Mouse (Mus musculus): Measurements from ENCODE around the gene Dkkl1. TPM values are rescaled to one million over a fixed set of nuclear protein-coding genes. Genes with fewer than 3 reads are reported as not detected.
A peak's percentile ranks its signal among the peaks of the same experiment; 100 is the strongest.

Dkkl1 gene
- polyA plus RNA-seq, 1 experiment from 2014 or later: 0.80 TPM

DNA sequence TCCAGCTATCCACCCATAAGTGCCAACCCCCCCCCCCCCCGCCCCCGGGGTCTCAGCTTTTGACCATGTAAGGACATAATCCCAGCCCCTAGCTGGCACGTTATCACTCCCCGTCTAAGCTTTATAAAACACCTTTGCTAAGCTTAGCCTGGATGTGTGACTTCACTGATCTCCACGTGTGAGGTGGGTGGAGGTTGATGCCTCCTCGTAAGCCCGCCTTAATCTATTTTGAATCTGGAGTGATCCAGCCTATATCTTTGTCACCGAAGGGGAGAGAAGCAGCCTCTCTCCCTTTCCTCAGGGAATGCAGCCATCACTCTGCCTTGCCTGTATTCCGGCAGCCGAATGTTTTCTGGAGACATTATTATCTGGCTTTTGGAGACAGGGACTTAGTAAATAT, 9.3 kb downstream of the Dkkl1 start:
- H3K4me3 ChIP-seq (ENCODE audit: low read depth, low read length): no peak overlapping the region
- no peak overlapping the region for H3K4me2 ChIP-seq (ENCODE audit: low read length)
- WGBS: 37% methylated on average over 10 of the region's 10 CpGs
- DNase-seq (ENCODE audit: low spot score) (no peak), ATAC-seq (replicated peaks; ENCODE audit: low FRiP score, low TSS enrichment, low read depth) (no peak)
- H3K9me3 ChIP-seq (ENCODE audit: control insufficient read depth, low read length): no peaks in the 10 kb centered on the region
- H3K36me3 ChIP-seq (ENCODE audit: control insufficient read depth, insufficient read depth, low read length): no peaks in the 10 kb centered on the region
- no peaks in the 10 kb centered on the region for H3K4me1 ChIP-seq (replicated peaks; ENCODE audit: control insufficient read depth, insufficient read depth, low read length)
- H3K27ac ChIP-seq (ENCODE audit: low read depth): peak overlapping the region; percentile 47; the same call in 1 of the 2 replicates
- no peaks in the 10 kb centered on the region; the same call in 1 of the 2 replicates for H3K27me3 ChIP-seq (replicated peaks; ENCODE audit: control insufficient read depth, insufficient read depth, low read length)
- no peak overlapping the region for H3K9ac ChIP-seq (ENCODE audit: low read length)

DNA sequence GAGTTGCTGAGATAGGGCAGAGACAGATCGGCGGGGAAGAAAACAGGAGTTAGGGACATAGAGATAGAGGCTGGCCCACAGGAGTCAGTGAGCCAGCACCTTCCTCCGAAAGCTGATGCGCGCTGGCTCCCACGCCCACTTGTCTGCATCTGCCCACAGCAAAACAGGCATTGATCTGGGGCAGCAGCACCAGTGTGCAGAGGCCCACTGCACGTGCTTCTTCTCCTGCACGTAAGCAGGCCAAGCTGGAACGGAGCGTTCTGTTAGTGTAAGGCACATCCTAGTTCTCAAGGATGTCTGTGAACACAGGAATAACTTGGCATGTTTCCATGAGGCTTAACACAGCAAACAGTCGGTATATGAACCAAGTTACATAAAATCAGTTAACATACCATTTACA, 13.0 kb downstream of the Dkkl1 start:
- Histone ChIP-seq H3K27me3 (replicated peaks; ENCODE audit: control insufficient read depth, insufficient read depth, low read length) (no peaks in the 10 kb centered on the region; the same call in 1 of the 2 replicates), H3K27ac (ENCODE audit: low read depth) (no peak overlapping the region), H3K4me2 (ENCODE audit: low read length) (no peak overlapping the region), H3K4me3 (ENCODE audit: low read depth, low read length) (no peak overlapping the region), H3K9me3 (ENCODE audit: control insufficient read depth, low read length) (no peaks in the 10 kb centered on the region), H3K36me3 (ENCODE audit: control insufficient read depth, insufficient read depth, low read length) (no peaks in the 10 kb centered on the region), H3K9ac (ENCODE audit: low read length) (no peak overlapping the region), H3K4me1 (replicated peaks; ENCODE audit: control insufficient read depth, insufficient read depth, low read length) (no peaks in the 10 kb centered on the region)
- DNase-seq (ENCODE audit: low spot score) (no peak), ATAC-seq (replicated peaks; ENCODE audit: low FRiP score, low TSS enrichment, low read depth) (no peak)
- WGBS: 74% methylated on average over 11 of the region's 11 CpGs

DNA sequence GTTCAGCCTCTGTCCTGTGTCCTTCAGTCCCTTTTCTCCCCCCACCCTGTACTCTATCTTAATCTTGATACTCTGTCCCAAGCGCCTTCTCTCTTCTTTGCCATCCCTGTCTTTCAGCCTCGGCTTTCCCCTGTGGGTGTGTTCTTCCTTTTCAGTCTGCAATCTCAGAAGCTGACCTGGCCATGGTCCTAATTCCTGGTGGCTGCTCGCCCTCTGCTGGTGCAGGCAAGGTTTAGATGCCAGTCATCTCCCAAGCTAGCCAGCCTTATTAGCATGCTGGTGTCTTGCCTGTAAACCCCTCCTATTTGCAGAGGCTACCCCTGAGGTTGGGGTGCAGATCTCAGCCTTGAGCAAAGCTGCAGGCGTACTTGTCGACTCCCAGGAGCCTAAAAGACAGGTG, 13.5 kb downstream of the Dkkl1 start:
- Histone ChIP-seq H3K4me3 (ENCODE audit: low read depth, low read length) (no peak overlapping the region), H3K9ac (ENCODE audit: low read length) (no peak overlapping the region), H3K9me3 (ENCODE audit: control insufficient read depth, low read length) (no peaks in the 10 kb centered on the region), H3K4me1 (replicated peaks; ENCODE audit: control insufficient read depth, insufficient read depth, low read length) (no peaks in the 10 kb centered on the region), H3K27ac (ENCODE audit: low read depth) (no peak overlapping the region), H3K4me2 (ENCODE audit: low read length) (no peak overlapping the region), H3K36me3 (ENCODE audit: control insufficient read depth, insufficient read depth, low read length) (no peaks in the 10 kb centered on the region), H3K27me3 (replicated peaks; ENCODE audit: control insufficient read depth, insufficient read depth, low read length) (no peaks in the 10 kb centered on the region; the same call in 1 of the 2 replicates)
- DNase-seq (ENCODE audit: low spot score) (peak; percentile 71), ATAC-seq (replicated peaks; ENCODE audit: low FRiP score, low TSS enrichment, low read depth) (no peak)
- 12% methylated on average over 5 of the region's 5 CpGs for WGBS

DNA sequence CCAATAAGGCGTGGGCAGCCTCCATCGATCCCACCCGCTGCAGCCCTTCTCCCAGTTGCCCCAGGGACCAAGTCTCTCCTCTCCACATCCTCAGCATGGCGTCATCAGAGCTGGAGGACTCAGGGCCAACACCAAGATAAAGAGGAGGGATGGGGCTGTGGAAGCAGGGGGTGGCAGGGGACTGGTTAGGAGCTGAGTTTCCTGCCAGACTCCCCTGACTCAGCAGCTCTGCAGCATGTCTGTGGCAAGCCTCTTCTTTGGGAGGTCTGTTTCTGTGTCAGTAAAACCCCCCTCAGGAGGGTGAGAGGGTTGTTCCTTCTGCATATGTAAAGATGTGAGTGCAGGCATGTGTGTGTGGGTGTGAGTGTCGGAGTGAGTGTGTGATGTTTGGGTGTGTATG, 15.0 kb downstream of the Dkkl1 start:
- no peak overlapping the region for H3K4me2 ChIP-seq (ENCODE audit: low read length)
- no peak for ATAC-seq (replicated peaks; ENCODE audit: low FRiP score, low TSS enrichment, low read depth)
- no peaks in the 10 kb centered on the region for H3K4me1 ChIP-seq (replicated peaks; ENCODE audit: control insufficient read depth, insufficient read depth, low read length)
- H3K9ac ChIP-seq (ENCODE audit: low read length): no peak overlapping the region
- H3K9me3 ChIP-seq (ENCODE audit: control insufficient read depth, low read length): no peaks in the 10 kb centered on the region
- no peak for DNase-seq (ENCODE audit: low spot score)
- 57% methylated on average over 5 of the region's 5 CpGs for WGBS
- no peak overlapping the region for H3K27ac ChIP-seq (ENCODE audit: low read depth)
- H3K36me3 ChIP-seq (ENCODE audit: control insufficient read depth, insufficient read depth, low read length): no peaks in the 10 kb centered on the region
- no peak overlapping the region for H3K4me3 ChIP-seq (ENCODE audit: low read depth, low read length)
- no peaks in the 10 kb centered on the region for H3K27me3 ChIP-seq (replicated peaks; ENCODE audit: control insufficient read depth, insufficient read depth, low read length)

DNA sequence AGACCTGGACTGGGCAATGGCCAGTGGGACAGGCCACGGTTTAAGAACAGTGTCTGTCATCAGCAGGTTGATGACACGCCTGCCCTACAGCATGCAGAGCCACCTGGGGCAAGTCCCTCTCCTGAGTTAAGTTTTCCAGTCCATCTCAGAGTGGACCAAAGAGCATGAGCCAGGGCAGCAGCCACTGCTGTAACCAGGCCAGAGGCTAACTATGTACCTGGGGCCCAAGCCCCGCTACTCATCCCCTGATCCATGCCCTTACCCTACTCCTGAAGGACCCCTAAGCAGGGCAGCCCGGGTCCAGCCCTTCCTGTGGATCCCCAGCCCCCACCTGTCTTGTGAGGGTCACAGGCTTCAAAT, 15.8 kb downstream of the Dkkl1 start:
- Histone ChIP-seq H3K4me3 (ENCODE audit: low read depth, low read length) (no peak overlapping the region), H3K9me3 (ENCODE audit: control insufficient read depth, low read length) (no peaks in the 10 kb centered on the region), H3K4me2 (ENCODE audit: low read length) (no peak overlapping the region), H3K4me1 (replicated peaks; ENCODE audit: control insufficient read depth, insufficient read depth, low read length) (no peaks in the 10 kb centered on the region), H3K27ac (ENCODE audit: low read depth) (no peak overlapping the region), H3K36me3 (ENCODE audit: control insufficient read depth, insufficient read depth, low read length) (no peaks in the 10 kb centered on the region), H3K9ac (ENCODE audit: low read length) (no peak overlapping the region), H3K27me3 (replicated peaks; ENCODE audit: control insufficient read depth, insufficient read depth, low read length) (no peaks in the 10 kb centered on the region)
- ATAC-seq (replicated peaks; ENCODE audit: low FRiP score, low TSS enrichment, low read depth) (no peak), DNase-seq (ENCODE audit: low spot score) (no peak)
- 88% methylated on average over 4 of the region's 4 CpGs for WGBS

DNA sequence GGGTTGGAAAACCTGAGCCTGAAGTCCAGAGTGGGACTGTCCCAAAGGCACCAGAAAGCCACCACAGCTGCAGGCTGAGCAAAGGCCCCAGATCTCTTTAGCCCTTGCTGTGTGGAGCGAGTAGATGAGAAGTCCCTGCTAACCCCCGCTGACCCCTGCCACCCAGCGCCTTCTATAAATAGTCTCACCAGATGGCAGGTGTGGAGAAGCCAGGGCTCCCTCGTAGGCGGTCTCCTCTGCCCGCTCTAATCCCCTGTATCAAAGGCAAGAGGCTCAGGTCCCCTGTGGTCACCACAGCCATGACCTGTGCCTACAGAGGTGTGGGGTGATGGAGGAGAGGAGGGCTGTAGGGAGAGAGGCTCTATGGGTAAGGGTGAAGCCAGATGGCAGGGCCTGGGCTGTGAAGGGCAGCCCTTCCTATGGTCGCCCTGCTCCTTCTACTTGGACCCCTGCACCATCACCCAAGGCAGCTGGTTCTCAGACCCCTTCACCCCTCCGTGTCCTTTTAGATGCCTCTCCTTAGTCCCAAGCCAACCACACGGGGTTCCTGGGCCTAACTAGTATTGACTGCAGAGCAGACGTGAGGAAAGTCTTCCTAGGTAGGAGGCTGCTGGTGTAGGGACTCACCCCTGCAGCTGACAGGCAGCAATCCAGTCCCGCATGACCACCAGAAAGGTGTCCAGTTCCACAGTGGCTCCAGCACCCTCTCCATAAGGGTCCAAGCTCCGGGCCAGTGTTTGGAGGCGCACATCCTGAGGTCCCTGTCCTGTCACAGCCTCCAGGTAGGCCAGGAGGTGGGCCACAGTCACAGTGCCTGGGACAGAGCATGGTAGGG, 16.4 kb downstream of the Dkkl1 start:
- no peak overlapping the region for H3K4me3 ChIP-seq (ENCODE audit: low read depth, low read length)
- H3K4me2 ChIP-seq (ENCODE audit: low read length): no peak overlapping the region
- H3K27ac ChIP-seq (ENCODE audit: low read depth): no peak overlapping the region
- no peaks in the 10 kb centered on the region for H3K4me1 ChIP-seq (replicated peaks; ENCODE audit: control insufficient read depth, insufficient read depth, low read length)
- DNase-seq (ENCODE audit: low spot score) (no peak), ATAC-seq (replicated peaks; ENCODE audit: low FRiP score, low TSS enrichment, low read depth) (no peak)
- 57% methylated on average over 13 of the region's 13 CpGs for WGBS
- no peaks in the 10 kb centered on the region for H3K9me3 ChIP-seq (ENCODE audit: control insufficient read depth, low read length)
- H3K9ac ChIP-seq (ENCODE audit: low read length): no peak overlapping the region
- H3K27me3 ChIP-seq (replicated peaks; ENCODE audit: control insufficient read depth, insufficient read depth, low read length): no peaks in the 10 kb centered on the region
- no peaks in the 10 kb centered on the region for H3K36me3 ChIP-seq (ENCODE audit: control insufficient read depth, insufficient read depth, low read length)

DNA sequence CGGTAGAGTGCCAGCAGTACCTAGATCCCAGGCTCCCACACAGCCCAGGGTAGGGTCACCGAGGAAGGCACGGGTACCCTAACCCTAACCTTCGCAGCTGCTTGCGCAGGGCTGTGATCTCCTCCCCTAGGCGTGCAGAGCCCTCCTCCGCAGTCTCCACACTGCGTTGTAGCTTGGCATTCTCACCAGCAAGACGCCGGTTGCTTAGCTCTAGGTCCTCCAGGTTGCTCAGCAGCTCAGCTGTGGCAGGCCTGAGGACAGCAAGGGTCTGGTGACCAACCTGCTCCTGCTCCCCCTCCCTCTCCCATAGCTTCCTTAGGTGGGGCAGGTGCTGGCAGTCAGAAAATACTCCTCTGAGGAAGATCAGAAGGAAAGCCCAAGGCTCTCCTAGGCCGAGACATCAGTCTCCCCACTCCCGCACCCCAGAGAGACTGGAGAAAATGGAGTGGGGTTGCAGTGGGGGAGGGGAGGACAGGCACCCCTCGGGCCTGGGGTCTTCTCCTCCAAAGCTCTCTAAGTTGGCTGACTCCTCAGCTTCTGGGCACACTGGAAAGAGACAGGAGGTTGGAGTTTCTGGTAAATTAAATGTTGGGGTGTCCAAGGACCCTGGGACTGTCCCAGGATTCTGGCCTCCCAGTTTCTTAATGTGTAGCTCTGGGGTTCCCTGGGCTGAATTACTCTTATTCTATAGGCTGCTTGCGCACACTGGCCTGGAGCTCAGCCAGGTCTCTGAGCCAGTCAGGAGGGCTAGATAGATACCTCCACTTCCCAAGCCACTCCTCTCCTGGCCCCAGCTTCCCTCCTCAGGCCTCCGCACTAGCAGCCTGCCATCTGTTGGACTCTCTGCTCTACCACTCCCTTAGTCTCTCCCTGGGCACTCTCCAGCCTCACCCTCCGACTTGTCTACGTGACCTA, 17.8 kb downstream of the Dkkl1 start:
- Histone ChIP-seq H3K9me3 (ENCODE audit: control insufficient read depth, low read length) (no peaks in the 10 kb centered on the region), H3K27ac (ENCODE audit: low read depth) (no peak overlapping the region), H3K4me2 (ENCODE audit: low read length) (no peak overlapping the region), H3K4me3 (ENCODE audit: low read depth, low read length) (no peak overlapping the region), H3K36me3 (ENCODE audit: control insufficient read depth, insufficient read depth, low read length) (no peaks in the 10 kb centered on the region), H3K27me3 (replicated peaks; ENCODE audit: control insufficient read depth, insufficient read depth, low read length) (peaks cover 10% of the 10 kb centered on the region; the same call in 1 of the 2 replicates), H3K9ac (ENCODE audit: low read length) (no peak overlapping the region), H3K4me1 (replicated peaks; ENCODE audit: control insufficient read depth, insufficient read depth, low read length) (no peaks in the 10 kb centered on the region)
- 64% methylated on average over 17 of the region's 17 CpGs for WGBS
- ATAC-seq (replicated peaks; ENCODE audit: low FRiP score, low TSS enrichment, low read depth): no peak
- no peak for DNase-seq (ENCODE audit: low spot score)

DNA sequence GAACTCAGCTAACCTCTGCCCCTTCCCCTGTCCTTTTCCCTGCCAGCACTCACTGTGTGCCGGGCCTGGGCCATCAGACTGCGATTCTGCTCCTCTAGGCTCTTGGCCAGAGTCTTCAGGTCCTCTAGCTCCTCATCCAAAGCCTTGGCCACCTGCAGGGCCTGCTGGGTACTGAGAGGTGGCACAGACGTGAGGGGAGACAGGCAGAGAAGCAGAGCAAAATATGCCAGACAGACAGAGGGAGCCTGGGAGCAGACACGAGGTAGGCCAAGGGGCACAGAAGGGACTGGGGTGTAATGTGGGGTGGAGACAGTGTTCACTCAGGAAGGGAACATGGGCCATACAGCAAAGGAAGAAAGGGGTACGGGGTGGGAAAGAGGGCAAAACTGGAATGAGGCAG, 18.5 kb downstream of the Dkkl1 start:
- Histone ChIP-seq H3K9me3 (ENCODE audit: control insufficient read depth, low read length) (no peaks in the 10 kb centered on the region), H3K4me3 (ENCODE audit: low read depth, low read length) (no peak overlapping the region), H3K27ac (ENCODE audit: low read depth) (no peak overlapping the region), H3K9ac (ENCODE audit: low read length) (no peak overlapping the region), H3K4me1 (replicated peaks; ENCODE audit: control insufficient read depth, insufficient read depth, low read length) (no peaks in the 10 kb centered on the region), H3K27me3 (replicated peaks; ENCODE audit: control insufficient read depth, insufficient read depth, low read length) (peaks cover 16% of the 10 kb centered on the region; the same call in 1 of the 2 replicates), H3K4me2 (ENCODE audit: low read length) (no peak overlapping the region), H3K36me3 (ENCODE audit: control insufficient read depth, insufficient read depth, low read length) (no peaks in the 10 kb centered on the region)
- no peak for DNase-seq (ENCODE audit: low spot score)
- 67% methylated on average over 5 of the region's 5 CpGs for WGBS
- no peak for ATAC-seq (replicated peaks; ENCODE audit: low FRiP score, low TSS enrichment, low read depth)

Measured in intestine, embryonic 14.5 days (tissue).